Mouse (Mus musculus): Measurements from ENCODE around the gene Tmem120b.

Tmem120b gene

DNA sequence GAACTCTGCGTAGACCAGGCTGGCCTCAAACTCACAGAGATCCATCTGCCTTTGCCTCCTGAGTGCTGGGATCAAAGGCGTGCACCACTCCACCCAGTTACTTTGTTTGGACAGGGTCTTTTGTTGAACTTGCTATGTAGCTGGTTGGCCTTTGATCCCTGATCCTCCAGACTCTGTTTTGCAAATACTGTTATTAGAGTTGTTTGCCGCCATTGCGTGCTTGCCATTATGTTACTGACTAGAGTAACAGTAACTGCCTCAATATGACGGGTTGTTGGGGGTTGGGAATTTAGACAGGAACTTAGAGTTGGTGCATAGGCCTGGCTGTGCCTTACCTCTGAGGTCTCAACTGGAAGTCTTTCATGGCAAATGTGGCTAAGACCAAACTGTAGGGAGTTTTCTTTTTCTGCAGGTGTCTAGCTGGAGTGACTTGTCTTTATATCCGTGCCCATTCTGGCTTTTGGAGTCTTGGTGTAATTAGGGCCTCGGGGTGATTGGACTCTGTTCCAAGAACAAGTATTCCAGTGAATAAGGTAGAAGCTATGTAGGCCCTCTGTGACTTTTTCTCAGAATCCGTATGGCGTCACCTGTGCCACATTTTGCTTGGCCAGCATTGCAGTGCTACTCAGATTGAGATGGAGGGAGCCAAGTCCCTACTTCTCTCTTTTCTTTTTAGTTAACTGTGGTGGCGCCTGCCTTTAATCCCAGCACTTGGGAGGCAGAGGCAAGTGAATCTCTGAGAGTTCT lies 22.5 kb downstream of the Tmem120b start:
- no peak for DNase-seq (ENCODE audit: inconsistent ontology term)

DNA sequence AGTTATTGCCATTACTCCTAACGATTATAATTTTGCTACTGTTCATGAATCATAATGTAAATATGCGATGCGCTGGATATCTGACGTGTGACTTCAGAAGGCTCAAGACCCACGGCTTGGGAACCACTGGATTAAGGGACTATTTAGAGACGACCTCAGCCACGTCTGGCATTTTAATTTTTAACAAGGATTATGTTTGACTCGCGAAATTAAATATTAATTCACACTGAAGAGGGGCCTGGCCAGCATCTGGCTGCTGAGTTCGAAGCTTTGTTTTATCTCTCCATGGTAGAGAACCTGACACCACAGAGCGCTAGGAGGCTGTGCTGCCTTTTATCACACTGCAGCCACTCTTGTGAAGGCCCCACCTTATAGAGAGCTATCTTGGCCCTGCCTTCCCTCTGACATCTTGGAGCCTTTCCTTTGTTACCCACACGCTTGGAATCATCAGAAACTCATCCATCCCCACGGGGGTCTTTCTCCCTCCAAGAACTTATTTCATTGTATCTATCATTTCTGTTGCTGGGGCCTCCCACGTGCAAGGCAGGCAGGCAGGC lies 24.9 kb downstream of the Tmem120b start:
- no peak for DNase-seq (ENCODE audit: inconsistent ontology term)

DNA sequence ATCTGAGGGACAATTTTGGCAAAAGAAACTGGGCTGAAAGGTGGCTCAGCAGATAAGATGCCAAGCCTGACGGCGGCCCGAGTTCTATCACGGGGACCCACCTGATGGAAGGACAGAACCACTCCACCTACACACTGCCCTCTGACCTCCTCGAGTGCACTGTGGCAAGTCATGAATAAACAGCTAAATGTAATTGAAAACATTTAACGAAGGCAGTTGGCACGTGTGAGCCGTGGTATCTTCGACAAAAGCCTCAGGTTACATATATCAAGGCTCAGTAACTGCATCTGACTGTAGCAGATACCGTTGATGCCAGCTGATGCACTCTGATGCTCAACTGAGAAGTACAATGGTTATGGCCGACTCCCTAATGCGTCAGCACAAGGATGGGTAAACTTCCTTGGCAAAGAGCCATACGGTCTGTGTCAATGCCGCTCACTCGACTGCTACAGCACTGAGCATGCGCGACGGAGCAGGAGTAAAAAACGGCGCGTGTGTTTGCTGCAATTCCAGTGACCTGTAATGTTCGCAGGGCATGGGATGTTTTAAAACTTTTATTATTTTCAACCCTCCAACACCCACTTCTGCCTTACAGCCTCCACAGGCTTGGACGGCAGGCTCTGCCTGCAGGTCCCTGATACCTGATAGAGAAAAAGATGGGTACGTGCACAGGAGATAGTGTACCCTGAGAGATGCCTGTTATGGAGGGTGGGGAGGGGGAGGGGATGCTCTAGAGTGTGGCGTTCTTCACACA lies 26.2 kb downstream of the Tmem120b start:
- peak; percentile 51 for DNase-seq (ENCODE audit: inconsistent ontology term)

- no peak for DNase-seq (ENCODE audit: inconsistent ontology term)
These were observed 28.1 kb downstream of the Tmem120b start for GRCm38 (mm10) chr5:123096299-123096698.

DNA sequence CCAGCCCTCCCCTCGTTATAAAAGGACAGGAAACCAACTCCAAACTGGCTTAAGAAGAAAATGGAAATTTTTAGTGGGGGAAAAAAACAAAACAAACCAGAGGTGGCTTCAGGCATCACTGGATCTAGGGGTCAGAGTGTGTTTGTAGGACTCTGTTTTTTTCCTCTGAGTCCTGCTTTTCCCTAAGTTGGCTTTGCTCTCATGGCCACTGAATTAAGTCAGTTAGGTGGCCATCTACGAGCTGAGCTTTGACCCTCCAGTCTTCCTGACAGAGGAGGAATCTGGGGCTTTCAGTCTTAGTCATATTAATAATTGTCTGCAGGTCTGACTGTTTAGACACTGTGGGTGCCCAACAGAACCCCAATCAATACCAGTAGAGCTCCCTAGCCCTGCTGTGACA lies 30.3 kb downstream of the Tmem120b start:
- DNase-seq (ENCODE audit: inconsistent ontology term) = no peak

- no peak for DNase-seq (ENCODE audit: inconsistent ontology term)
These were observed 34.2 kb downstream of the Tmem120b start for GRCm38 (mm10) chr5:123102376-123102775.

DNA sequence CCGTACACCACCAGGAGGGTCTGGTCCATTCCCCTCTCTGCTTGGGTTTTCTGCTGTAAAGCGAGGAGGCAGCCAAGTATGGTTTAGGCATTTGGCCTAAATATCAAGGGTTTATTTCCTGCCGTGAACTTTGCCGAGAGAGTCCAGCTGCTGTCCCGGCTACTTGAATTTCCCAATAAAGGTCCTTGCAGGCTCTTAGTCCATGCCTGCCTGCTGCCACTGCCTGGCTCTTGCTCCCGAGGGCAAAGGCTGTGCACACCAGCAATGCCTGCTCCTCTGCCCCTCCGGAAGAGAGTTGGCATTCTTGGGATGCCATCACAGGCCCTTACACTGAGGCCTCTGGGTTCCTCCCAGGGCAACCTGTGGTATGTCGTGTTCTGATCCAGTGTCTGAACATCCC lies 35.3 kb downstream of the Tmem120b start:
- DNase-seq (ENCODE audit: inconsistent ontology term) = no peak

GRCm38 (mm10) chr5:123104769-123105168 lies 36.6 kb downstream of the Tmem120b start:
- no peak for DNase-seq (ENCODE audit: inconsistent ontology term)

GRCm38 (mm10) chr5:123109452-123110203 lies 41.4 kb downstream of the Tmem120b start:
- DNase-seq (ENCODE audit: inconsistent ontology term) = peak; percentile 67

DNA sequence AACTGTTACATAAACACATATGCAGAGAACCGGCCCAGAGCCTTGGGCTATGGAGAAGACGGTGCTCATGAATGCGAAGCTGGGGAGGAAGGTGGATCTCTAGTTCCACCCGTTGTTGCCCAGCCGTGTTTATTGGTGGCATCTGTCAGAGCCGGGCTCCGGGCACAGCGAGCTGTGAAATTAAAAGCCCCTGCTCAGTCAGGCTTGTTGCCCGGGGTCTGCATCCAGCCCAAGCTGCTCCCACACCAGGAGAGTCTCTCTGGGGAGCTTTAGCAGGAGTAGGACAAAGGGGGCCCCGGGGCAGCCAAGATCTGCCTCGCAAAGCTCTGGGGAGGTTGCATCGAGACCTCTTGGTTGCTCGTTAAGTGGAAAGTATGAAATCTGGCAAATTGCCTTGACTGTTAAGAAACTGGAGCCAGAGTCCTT lies 42.1 kb downstream of the Tmem120b start:
- DNase-seq (ENCODE audit: inconsistent ontology term) = no peak

DNA sequence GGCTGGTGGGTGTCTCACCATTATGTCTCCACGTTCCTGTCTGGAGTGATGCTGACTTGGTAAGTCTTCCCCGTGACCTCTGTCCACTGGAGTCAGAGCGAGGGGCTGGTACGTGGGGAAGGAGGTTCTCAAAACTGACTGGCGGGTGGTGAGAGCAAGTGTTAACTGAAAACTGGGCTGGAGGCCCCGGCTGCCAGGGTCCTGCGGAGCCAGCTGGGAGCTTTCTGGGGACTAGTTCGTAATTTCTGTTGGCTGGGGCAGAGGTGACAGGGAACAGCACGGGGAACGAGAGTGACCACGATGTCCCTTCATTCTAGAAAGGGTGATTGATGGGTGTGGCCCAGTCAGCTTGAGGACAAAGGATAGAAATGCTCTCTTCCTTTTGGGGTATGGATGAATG lies 45.9 kb downstream of the Tmem120b start:
- DNase-seq (ENCODE audit: inconsistent ontology term) = no peak

DNA sequence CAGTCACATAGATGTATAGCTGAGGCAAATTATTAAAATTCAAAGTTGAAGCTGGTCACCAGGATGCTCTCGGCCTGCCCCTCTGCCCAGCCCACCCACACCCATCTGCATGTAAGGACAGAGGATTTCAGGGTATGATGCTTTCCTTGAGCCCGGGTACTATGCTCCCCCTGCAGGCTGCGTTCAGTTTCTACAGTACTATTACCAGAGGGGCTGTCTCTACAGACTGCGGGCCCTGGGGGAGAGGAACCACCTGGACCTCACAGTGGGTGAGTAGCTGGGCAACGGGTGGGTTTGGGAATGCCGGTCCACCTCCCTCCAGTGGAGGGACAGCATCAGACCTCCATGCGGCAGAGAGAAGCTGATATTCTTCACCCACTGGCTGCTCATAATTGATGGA lies 46.7 kb downstream of the Tmem120b start:
- DNase-seq (ENCODE audit: inconsistent ontology term) = no peak

- no peak for DNase-seq (ENCODE audit: inconsistent ontology term)
These were observed 47.9 kb downstream of the Tmem120b start for GRCm38 (mm10) chr5:123116080-123116479.

- peak; percentile 70 for DNase-seq (ENCODE audit: inconsistent ontology term)
These were observed 49.0 kb downstream of the Tmem120b start for GRCm38 (mm10) chr5:123117257-123117656.

DNA sequence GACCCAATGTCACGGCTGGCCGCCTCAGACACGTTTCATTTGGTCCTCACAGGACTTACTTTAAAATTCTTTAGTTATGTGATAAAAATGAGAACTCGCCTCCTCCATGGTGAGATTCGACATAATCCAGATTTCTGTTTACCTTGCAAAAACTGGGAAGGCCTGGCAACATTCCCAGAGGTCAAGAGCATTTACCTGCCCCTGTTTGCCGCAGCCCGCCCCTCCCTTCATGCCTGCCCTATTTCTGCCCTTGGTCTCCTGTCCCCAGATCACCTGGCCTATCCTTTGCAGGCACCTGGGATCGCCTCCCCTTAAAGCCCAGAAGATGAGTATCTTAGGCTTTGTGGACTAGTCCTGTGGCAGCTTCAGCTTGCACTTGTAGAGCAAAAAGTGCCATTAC lies 49.6 kb downstream of the Tmem120b start:
- DNase-seq (ENCODE audit: inconsistent ontology term) = no peak

GRCm38 (mm10) chr5:123118826-123119225 lies 50.6 kb downstream of the Tmem120b start:
- no peak for DNase-seq (ENCODE audit: inconsistent ontology term)

DNA sequence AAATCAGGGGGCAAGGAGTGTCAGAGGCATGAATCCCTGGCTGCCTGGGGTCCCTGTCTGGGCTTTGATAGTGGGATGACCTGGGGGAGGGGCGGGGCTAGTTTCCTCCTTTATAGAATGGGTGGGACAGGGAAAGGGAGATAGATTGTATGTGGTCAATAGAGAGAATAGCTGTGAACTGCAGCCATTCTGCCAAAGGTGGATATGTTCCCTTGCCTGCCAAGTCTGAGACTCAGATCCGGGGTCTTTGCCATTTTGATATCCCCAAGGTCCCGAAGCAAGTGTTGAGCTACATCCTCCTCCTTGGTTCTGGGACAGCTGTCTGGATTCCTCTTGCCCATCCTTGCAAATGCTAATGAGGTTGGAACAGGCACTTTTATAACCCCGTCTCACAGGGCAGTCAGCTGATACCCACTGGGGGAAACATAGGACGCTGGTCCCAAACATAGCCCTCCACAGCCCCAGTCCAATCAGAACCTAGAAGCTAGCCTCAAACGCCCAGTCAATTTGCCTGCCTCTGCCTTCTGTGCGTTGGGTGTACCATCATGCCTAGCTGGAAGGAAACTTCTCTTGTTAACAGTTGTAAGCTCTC lies 52.5 kb downstream of the Tmem120b start:
- DNase-seq (ENCODE audit: inconsistent ontology term) = peak; percentile 20

- DNase-seq (ENCODE audit: inconsistent ontology term) = no peak
These were observed 54.0 kb downstream of the Tmem120b start for GRCm38 (mm10) chr5:123122181-123122580.

DNA sequence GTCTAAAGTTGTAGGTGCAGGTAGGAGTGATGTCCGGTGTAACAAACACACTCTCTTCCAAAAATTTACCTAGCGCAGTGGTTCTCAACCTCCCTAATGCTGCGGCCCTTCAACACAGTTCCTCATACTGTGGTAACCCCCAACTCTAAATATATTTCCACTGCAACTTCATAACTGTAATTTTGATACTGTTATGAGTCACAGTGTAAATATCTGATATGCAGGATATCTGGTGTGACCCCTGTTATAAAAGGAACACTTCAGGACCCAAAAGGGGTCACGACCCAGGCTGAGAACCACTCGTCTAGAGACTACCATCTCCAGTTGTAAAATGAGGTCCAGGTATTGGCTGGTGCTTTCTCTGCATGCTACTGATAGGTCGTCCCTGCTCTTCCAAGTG lies 56.9 kb downstream of the Tmem120b start:
- DNase-seq (ENCODE audit: inconsistent ontology term) = no peak

DNA sequence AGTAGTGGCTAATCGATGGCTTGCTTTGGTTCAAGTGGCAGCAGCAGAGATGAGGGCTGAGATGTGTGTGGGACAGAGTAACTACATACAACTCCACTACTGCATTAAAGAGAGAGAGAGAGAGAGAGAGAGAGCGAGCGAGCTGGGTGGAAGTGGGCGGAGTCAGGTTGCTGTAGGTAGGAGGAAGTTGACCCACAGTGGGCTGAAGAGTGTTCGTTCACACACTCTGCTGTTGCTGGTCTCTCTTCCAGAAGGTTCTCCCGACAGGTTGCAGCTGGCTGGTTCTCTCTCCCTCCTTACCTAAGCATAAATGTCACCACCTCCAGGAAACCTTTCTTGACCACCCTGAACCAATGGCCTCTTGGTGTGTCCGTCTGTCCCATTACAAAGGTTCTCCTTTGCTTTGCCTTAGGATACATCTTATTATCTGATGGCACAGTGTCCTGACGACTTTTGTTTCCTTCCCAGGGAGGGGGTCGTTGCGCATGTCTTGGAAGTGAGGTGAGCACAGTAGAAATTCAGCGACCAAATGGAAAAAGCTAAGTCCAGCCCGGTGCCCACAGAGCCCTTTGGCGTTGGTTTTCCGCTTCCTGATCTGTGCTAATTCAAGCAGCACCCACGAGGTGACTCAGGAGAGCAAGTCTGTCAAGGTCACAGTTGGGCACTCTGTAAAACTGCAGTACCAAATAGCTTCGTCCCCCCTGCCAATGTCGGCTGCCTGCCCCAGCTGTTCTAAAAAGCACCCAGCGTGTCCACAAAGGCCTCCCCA lies 57.6 kb downstream of the Tmem120b start:
- no peak for DNase-seq (ENCODE audit: inconsistent ontology term)

- no peak for DNase-seq (ENCODE audit: inconsistent ontology term)
These were observed 58.8 kb downstream of the Tmem120b start for GRCm38 (mm10) chr5:123127031-123127430.
